Mouse (Mus musculus) stomach, adult 2 months (tissue): ENCODE measurements around the gene Igfbp7. TPM values are rescaled to one million over a fixed set of nuclear protein-coding genes. Genes with fewer than 3 reads are reported as not detected.

Source experiments
- polyA plus RNA-seq: library from polyadenylated mRNA; depleted of rRNA; stranded (reverse); fragments of >200 nt; gene quantifications from 2 replicates; pipeline ENCODE4 v1.2.3, GENCODE M21; 2012; rRNA removed

Gene Igfbp7
- polyA plus RNA-seq = 1,099 and 2,525 TPM in 2 replicates

DNA sequence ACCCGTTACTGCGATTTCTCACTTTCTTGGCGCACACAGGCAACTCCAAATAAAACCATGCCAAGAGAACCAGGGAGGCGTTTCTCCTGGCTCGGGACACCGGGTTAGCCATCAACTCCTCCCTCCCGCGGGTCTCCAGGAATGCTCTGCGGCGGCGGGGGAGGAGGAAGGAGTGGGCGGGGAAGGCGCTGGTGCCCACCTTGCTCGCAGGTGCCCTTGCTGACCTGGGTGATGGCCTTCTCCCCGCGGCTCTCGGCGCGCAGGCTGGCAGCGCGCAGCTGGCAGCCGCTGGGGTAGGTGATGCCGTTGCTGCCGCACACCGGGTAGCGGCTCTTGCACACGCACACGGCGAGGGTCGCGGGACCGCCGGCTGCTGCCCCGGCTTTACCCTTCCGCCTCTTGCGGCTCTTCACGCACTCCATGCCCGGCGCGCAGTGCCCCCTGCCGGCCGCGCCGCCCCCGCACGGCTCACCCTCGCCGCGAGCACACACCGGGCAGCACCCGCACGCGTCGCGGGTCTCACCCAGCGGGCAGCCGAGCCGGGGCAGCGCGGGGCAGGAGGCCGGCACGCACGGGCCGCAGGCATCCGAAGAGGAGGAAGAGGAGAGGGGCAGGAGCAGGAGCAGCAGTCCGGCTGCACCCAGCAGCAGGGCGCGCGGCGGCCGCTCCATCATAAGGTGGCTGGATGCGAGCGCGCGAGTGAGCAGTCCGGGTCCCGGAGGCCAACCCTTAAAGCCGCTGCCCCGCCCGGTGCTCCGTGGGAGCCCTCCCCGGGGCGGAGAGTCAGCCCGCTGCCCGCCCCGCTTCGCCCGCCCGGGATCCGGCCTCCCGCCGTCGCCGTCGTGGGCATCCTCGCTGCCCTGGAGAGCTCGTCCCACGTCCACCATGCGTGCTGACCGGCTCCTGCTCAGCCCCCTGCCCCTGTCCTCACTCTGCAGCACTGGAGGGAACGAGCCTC is at the start of gene Igfbp7:
Gene Igfbp7 (minus strand): TSS at position 701 of the 958 bp plus-strand sequence.

GRCm38 (mm10) chr5:77309924-77310772 is 97.7 kb downstream of the Igfbp7 start, which contains the start of the genes Noa1 and Polr2b:
Gene Noa1, minus strand, starts transcription at chr5:77310084.
Gene Polr2b, plus strand, starts transcription at chr5:77310147.

Other genes with a start within 250 kb of the Igfbp7 start
- 0.15 and 0.92 TPM in 2 replicates for gene Spink2, start 196.6 kb downstream of the Igfbp7 start, polyA plus RNA-seq
- 1.3 and 1.5 TPM in 2 replicates for gene Rest, start 142.6 kb downstream of the Igfbp7 start, polyA plus RNA-seq
- gene Noa1, start 98.0 kb downstream of the Igfbp7 start, polyA plus RNA-seq = 6.7 and 9.6 TPM in 2 replicates
- gene Polr2b, start 97.9 kb downstream of the Igfbp7 start, polyA plus RNA-seq = 2.7 and 12.6 TPM in 2 replicates